Mouse (Mus musculus): Measurements from ENCODE around the gene Ceacam3. TPM values are rescaled to one million over a fixed set of nuclear protein-coding genes. Genes with fewer than 3 reads are reported as not detected.
"Not testable (repeated sequence)": the region's sequence is repeated elsewhere in the genome, so short reads cannot be mapped to it uniquely, and the experiment has no call there.

Gene Ceacam3
- not detected in 2 replicates for total RNA-seq (2015; ENCODE audit: low replicate concordance)
- total RNA-seq (2017; ENCODE audit: low replicate concordance) = not detected in 2 replicates

DNA sequence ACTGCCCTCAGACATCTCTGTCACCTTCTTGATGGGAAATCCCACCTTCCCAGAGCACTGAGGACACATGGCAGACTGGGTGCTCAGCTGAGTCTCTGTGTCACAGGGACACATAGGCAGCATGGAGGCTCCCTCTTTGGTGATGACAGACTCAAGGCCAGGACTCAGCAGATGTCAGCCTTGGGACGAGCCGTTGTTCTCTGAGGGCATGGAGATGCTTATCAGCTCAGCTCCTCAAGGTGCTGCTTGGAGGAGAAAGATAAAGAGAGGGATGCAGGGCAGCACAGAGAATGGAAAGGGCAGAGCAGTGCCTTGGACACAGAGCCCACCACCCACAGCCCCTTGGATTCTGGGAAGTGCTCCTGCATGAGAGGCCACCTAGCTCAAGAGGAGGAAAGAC, at the start of gene Ceacam3:
Ceacam3 (plus strand) TSS at position 352 of the 400 bp plus-strand sequence.
- no peak for ATAC-seq (replicated peaks; ENCODE audit: low FRiP score, poor library complexity, severe bottlenecking)

DNA sequence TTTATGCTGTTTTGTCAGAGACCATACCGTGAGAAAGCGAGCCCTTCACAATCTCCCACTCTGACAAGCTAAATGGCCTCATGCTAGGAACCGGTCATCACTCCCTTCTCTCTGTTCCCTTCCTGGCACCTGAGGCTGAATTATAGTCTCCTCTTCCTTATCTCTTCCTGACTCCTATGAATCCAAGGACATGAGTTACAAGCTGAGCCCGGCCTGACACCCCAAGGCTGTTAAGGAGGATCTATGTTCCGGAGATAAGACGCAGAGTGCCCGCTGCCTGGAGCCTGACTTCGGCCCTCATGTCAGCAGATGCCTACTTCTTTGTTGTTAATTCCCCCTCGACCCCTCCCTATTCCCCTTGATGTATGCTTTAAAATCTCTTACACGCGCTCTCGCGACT, 48.5 kb upstream of the Ceacam3 start:
- ATAC-seq (replicated peaks; ENCODE audit: low FRiP score, poor library complexity, severe bottlenecking) = not testable (repeated sequence)

DNA sequence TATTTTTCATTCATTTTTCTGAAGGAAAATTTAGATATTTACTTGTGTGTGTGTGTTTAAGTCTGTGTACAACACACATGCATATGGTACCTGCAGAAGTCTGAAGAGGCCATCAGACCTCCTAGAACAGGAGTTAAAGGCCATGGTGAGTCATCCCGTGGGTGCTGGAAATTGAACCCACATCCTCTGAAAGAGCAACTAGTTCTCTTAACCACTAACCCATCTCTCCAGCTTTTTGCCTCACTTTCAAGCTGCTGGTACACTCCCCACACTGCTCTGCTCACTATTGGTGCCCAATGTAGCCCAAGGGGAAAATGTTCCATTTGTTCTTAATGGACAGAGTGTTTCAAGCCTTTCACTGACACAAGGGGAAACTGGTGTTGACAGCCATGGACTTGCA, 14.8 kb upstream of the Ceacam3 start:
- ATAC-seq (replicated peaks; ENCODE audit: low FRiP score, poor library complexity, severe bottlenecking) = no peak

DNA sequence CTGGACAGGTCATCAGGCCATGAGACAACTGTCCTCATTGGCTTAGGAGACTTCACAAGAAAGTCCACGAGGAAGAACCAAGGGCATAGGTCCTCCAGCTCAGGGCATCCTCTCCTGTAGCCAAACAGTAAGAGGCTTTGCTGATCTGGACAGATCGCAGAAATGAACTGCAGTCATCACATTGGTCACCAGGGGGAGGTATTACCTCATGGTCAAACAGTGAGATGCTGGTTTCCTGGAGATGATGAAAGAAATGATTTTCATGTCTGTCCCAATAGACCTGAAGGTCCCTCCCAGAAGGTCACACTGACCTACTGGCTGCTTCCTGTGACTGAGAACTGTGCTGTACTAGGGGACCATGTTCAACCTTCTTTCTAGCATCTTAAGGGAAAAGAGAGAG, 5.6 kb downstream of the Ceacam3 start:
- no peak for ATAC-seq (replicated peaks; ENCODE audit: low FRiP score, poor library complexity, severe bottlenecking)

DNA sequence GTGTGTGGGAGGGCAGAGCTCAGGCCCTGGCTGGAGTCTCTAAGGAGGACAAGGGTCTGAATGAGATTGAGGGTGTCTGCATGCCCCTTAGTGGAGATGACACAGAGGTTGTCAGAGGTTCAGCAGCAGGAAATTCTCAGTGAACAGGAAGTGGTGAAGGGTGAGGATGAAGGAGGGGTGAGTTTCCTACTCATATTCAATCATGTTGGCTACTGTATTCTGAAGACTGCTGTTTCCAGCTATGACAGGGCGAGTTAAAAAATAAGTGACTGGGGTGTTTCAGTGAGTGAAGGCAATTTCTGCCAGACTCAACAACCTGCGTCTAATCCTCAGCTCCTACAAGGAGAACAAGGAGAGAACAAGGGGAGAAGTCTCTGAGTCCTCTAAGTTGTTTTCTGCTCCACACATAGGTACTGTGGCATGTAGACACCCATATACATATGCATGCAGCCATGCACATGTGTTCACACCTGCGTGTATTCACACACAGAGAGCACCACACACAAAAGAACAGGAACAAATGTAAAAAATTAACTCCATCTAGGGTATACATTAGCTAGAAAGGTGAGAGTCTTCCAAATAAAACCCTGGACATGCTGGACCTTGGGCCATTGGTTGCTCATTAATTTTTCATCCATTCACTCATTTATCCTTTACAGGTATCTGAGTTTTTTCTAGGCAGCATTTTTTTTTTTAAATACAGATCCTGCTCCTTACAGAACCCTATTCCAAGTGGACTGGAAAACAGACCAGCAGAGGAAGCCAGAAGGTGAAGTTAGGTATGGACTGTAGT, 7.0 kb downstream of the Ceacam3 start:
- ATAC-seq (replicated peaks; ENCODE audit: low FRiP score, poor library complexity, severe bottlenecking) = no peak

DNA sequence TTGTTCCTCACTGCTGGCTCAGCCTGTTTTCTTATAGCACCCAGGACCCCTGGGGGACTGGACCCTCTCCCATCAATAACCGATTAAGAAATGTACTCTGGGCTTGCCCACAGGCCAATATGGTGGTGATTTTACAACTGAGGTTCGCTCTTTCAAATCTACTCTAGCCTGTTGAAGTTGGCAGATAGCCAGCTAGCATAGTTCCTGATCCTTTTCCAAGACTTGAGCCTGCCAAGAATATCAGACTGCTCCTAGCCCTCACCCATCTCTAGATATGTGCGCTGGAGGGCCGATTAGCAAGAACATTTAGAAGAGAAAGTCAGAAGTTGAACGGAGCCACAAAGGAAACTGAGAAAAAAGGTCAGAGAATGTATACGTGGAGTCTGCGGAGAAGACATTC, 8.9 kb downstream of the Ceacam3 start:
- no peak for ATAC-seq (replicated peaks; ENCODE audit: low FRiP score, poor library complexity, severe bottlenecking)

DNA sequence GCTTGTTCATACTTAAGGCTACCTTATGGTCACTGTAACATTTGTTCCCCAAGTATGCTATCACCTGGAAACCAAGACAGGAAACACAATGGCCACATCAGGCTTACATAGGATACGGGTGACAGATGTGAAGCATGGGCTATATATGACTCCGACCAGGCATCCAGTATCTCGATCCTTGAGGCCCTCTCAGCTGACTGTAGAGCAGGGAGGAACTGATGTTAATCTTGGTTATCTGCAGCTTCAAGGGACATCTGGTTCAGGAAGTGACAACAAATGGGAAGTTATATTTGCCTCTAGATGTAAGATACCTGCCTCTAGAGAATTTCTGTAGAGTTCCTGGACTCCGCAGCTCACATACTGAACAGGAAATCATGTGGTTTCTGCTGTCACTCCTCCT, 21.7 kb downstream of the Ceacam3 start:
- no peak for ATAC-seq (replicated peaks; ENCODE audit: low FRiP score, poor library complexity, severe bottlenecking)

DNA sequence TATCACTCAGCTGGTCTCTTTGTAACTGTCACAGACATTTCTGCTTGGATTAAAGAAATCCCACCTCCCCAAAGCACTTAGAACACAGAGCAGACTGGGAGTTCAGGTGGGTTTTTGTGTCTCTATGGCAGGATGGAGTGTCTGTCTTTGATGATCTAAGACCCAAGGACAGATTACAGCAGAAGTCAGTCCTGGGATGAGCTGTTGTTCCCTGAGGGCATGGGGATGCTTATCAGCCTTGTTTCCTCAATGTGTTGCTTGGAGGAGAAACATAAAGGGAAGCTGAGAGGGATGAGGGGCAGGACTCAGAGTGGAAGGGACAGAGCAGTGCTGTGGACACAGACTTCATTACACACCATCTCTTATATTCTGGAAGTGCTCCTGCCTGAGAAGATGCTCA, 53.1 kb downstream of the Ceacam3 start, which contains the start of gene Psg29:
Psg29 (plus strand) TSS at position 301 of the 400 bp plus-strand sequence.
- ATAC-seq (replicated peaks; ENCODE audit: low FRiP score, poor library complexity, severe bottlenecking) = no peak

DNA sequence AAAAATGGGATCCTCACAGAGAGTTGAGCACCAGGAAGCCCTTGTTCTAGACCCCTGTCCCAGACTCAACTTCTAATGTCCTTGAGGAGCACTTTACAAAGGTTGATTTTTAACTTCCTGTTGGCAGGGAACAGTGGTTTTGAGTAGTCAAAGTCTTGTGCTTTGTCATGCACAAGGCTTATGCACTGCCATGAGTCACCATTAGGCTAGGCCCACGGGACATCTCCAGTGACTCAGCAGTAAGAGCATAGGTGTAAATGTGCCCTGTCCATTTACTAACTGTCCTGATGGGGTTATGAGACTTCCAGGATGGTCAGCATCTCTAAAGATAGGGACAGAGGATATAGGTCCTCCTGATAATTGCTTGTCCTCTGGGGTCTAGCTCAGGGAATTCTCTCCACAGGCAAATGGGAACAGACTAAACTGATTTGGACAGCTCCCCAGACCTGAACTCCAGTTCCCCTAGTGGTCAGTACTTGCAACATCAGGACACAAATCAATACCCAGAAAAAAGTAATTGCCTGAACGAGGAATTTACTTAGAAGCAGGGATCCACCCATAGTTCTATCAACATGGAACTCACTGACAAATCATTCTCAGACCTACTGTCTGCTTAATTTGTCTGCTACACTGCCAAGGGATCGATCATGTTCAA, 55.6 kb downstream of the Ceacam3 start:
- no peak for ATAC-seq (replicated peaks; ENCODE audit: low FRiP score, poor library complexity, severe bottlenecking)

Other genes with a start within 250 kb of the Ceacam3 start
- 0.36 and 6.7 TPM in 2 replicates for gene Ptgir, start 243.8 kb upstream of the Ceacam3 start, total RNA-seq (2015; ENCODE audit: low replicate concordance)
- gene Ptgir, start 243.8 kb upstream of the Ceacam3 start, total RNA-seq (2017; ENCODE audit: low replicate concordance) = 1.9 and 2.0 TPM in 2 replicates
- 131 and 141 TPM in 2 replicates for gene Calm3, start 226.2 kb upstream of the Ceacam3 start, total RNA-seq (2015; ENCODE audit: low replicate concordance)
- gene Calm3, start 226.2 kb upstream of the Ceacam3 start, total RNA-seq (2017; ENCODE audit: low replicate concordance) = 258 and 325 TPM in 2 replicates
- not detected in 2 replicates for gene Pnmal2, start 205.6 kb upstream of the Ceacam3 start, total RNA-seq (2015; ENCODE audit: low replicate concordance)
- gene Pnmal2, start 205.6 kb upstream of the Ceacam3 start, total RNA-seq (2017; ENCODE audit: low replicate concordance) = not detected in 2 replicates
- not detected in 2 replicates for gene Pnmal1, start 190.6 kb upstream of the Ceacam3 start, total RNA-seq (2015; ENCODE audit: low replicate concordance)
- not detected in 2 replicates for gene Pnmal1, start 190.6 kb upstream of the Ceacam3 start, total RNA-seq (2017; ENCODE audit: low replicate concordance)
- 0.72 TPM in 1 of 2 replicates, not detected in the other for gene Gm42372, start 167.2 kb upstream of the Ceacam3 start, total RNA-seq (2015; ENCODE audit: low replicate concordance)
- gene Gm42372, start 167.2 kb upstream of the Ceacam3 start, total RNA-seq (2017; ENCODE audit: low replicate concordance) = 0.13 and 0.53 TPM in 2 replicates
- not detected in 2 replicates for gene Ccdc8, start 157.6 kb upstream of the Ceacam3 start, total RNA-seq (2015; ENCODE audit: low replicate concordance)
- gene Ccdc8, start 157.6 kb upstream of the Ceacam3 start, total RNA-seq (2017; ENCODE audit: low replicate concordance) = not detected in 2 replicates
- 22.6 and 26.3 TPM in 2 replicates for gene Ppp5c, start 122.4 kb upstream of the Ceacam3 start, total RNA-seq (2015; ENCODE audit: low replicate concordance)
- gene Ppp5c, start 122.4 kb upstream of the Ceacam3 start, total RNA-seq (2017; ENCODE audit: low replicate concordance) = 20.7 and 20.9 TPM in 2 replicates
- 1.4 TPM in 1 of 2 replicates, not detected in the other for gene Hif3a, start 87.9 kb upstream of the Ceacam3 start, total RNA-seq (2015; ENCODE audit: low replicate concordance)
- gene Hif3a, start 87.9 kb upstream of the Ceacam3 start, total RNA-seq (2017; ENCODE audit: low replicate concordance) = 0.13 TPM in 1 of 2 replicates, not detected in the other
- gene Psg16, start 76.2 kb upstream of the Ceacam3 start, total RNA-seq (2015; ENCODE audit: low replicate concordance) = 0.72 TPM in 1 of 2 replicates, not detected in the other
- gene Psg16, start 76.2 kb upstream of the Ceacam3 start, total RNA-seq (2017; ENCODE audit: low replicate concordance) = not detected in 2 replicates
- not detected in 2 replicates for gene Psg29, start 53.2 kb downstream of the Ceacam3 start, total RNA-seq (2015; ENCODE audit: low replicate concordance)
- not detected in 2 replicates for gene Psg29, start 53.2 kb downstream of the Ceacam3 start, total RNA-seq (2017; ENCODE audit: low replicate concordance)

Measured in erythroid progenitor cell, adult 5-6 weeks (primary cell).